Mouse (Mus musculus): ENCODE data around the gene Gnptab. TPM values are rescaled to one million over a fixed set of nuclear protein-coding genes. Genes with fewer than 3 reads are reported as not detected.

The Gnptab gene
- polyA plus RNA-seq, 1 experiment: not detected

GRCm38 (mm10) chr10:88399271-88399670 lies 20.3 kb downstream of the Gnptab start:
- Histone ChIP-seq H3K4me1 (ENCODE audit: control insufficient read depth, insufficient read depth, low read length) (no peaks in the 10 kb centered on the region), H3K4me3 (ENCODE audit: insufficient read depth, low read depth, low read length) (no peak overlapping the region), H3K27ac (ENCODE audit: insufficient read depth, low read depth, low read length) (no peak overlapping the region)
- TF ChIP-seq CTCF (IDR thresholded peaks at IDR 0.05; ENCODE audit: insufficient read depth, low read depth, low read length): no peak
- 90% methylated on average over 5 of the region's 5 CpGs for WGBS

- H3K4me3 ChIP-seq (ENCODE audit: insufficient read depth, low read depth, low read length): no peak overlapping the region
- H3K4me1 ChIP-seq (ENCODE audit: control insufficient read depth, insufficient read depth, low read length): no peaks in the 10 kb centered on the region
- TF ChIP-seq POLR2A (IDR thresholded peaks at IDR 0.05; ENCODE audit: insufficient read depth, low read depth, low read length) (no peak), CTCF (IDR thresholded peaks at IDR 0.05; ENCODE audit: insufficient read depth, low read depth, low read length) (no peak)
- no peak overlapping the region for H3K27ac ChIP-seq (ENCODE audit: insufficient read depth, low read depth, low read length)
- 93% methylated on average over 4 of the region's 4 CpGs for WGBS
Measured at GRCm38 (mm10) chr10:88403021-88403420, 24.1 kb downstream of the Gnptab start.

DNA sequence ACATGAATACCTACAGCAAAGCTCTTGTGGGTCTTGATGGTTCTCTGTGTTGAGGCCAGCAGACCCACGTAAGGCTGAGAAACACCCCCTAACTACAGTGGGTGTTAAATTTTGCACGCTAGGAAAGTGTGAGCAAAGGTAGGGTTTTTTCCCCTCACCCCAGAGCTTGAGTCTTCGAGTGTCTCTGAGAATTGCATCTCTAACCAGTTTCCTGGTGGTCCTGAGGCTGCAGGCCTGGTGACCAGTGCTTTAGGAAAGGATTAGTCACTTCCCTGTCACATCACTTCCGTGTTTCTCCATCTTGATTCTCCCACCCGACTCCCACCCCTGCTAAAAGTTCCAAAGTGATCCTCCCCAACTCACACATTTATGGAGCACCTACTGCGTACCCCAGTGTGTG lies 25.3 kb downstream of the Gnptab start:
- no peaks in the 10 kb centered on the region for H3K4me1 ChIP-seq (ENCODE audit: control insufficient read depth, insufficient read depth, low read length)
- 88% methylated on average over 6 of the region's 6 CpGs for WGBS
- TF ChIP-seq CTCF (IDR thresholded peaks at IDR 0.05; ENCODE audit: insufficient read depth, low read depth, low read length): no peak
- TF ChIP-seq POLR2A (IDR thresholded peaks at IDR 0.05; ENCODE audit: insufficient read depth, low read depth, low read length): no peak
- H3K4me3 ChIP-seq (ENCODE audit: insufficient read depth, low read depth, low read length): no peak overlapping the region
- no peak overlapping the region for H3K27ac ChIP-seq (ENCODE audit: insufficient read depth, low read depth, low read length)

GRCm38 (mm10) chr10:88405812-88406211 lies 26.9 kb downstream of the Gnptab start:
- TF ChIP-seq CTCF (IDR thresholded peaks at IDR 0.05; ENCODE audit: insufficient read depth, low read depth, low read length): no peak
- no peak for TF ChIP-seq POLR2A (IDR thresholded peaks at IDR 0.05; ENCODE audit: insufficient read depth, low read depth, low read length)
- H3K4me3 ChIP-seq (ENCODE audit: insufficient read depth, low read depth, low read length): no peak overlapping the region
- H3K4me1 ChIP-seq (ENCODE audit: control insufficient read depth, insufficient read depth, low read length): no peaks in the 10 kb centered on the region
- H3K27ac ChIP-seq (ENCODE audit: insufficient read depth, low read depth, low read length): no peak overlapping the region
- 77% methylated on average over 7 of the region's 7 CpGs for WGBS

- TF ChIP-seq CTCF (IDR thresholded peaks at IDR 0.05; ENCODE audit: insufficient read depth, low read depth, low read length) (no peak), POLR2A (IDR thresholded peaks at IDR 0.05; ENCODE audit: insufficient read depth, low read depth, low read length) (no peak)
- Histone ChIP-seq H3K4me3 (ENCODE audit: insufficient read depth, low read depth, low read length) (no peak overlapping the region), H3K27ac (ENCODE audit: insufficient read depth, low read depth, low read length) (no peak overlapping the region), H3K4me1 (ENCODE audit: control insufficient read depth, insufficient read depth, low read length) (peaks cover 8% of the 10 kb centered on the region)
- 90% methylated on average over 12 of the region's 12 CpGs for WGBS
Measured at GRCm38 (mm10) chr10:88407875-88408631, 29.1 kb downstream of the Gnptab start.

DNA sequence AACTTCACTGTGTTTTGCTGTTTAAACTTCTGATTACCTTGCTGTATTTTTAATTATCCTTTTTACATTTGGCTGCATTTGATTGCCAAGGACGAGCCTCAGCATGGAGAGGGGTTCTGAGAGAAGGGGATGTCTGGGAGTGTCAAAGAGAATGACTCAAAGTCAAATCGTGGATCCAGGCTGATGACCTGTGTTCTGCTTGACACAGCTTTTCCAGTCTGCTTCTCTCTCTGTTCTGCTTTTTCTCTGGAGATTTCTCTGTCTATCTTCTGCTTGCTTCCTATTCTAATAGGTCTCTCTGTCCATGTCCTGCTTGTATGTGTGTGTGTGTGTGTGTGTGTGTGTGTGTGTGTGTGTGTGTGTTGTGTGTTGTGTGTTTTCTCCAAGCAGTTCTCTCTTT lies 30.8 kb downstream of the Gnptab start:
- H3K4me3 ChIP-seq (ENCODE audit: insufficient read depth, low read depth, low read length): no peak overlapping the region
- TF ChIP-seq CTCF (IDR thresholded peaks at IDR 0.05; ENCODE audit: insufficient read depth, low read depth, low read length): no peak
- TF ChIP-seq POLR2A (IDR thresholded peaks at IDR 0.05; ENCODE audit: insufficient read depth, low read depth, low read length): no peak
- H3K4me1 ChIP-seq (ENCODE audit: control insufficient read depth, insufficient read depth, low read length): peaks cover 11% of the 10 kb centered on the region
- no peak overlapping the region for H3K27ac ChIP-seq (ENCODE audit: insufficient read depth, low read depth, low read length)
- 71% methylated on average over 2 of the region's 2 CpGs for WGBS

- Histone ChIP-seq H3K4me3 (ENCODE audit: insufficient read depth, low read depth, low read length) (no peak overlapping the region), H3K4me1 (ENCODE audit: control insufficient read depth, insufficient read depth, low read length) (peaks cover 11% of the 10 kb centered on the region), H3K27ac (ENCODE audit: insufficient read depth, low read depth, low read length) (no peak overlapping the region)
- 62% methylated on average over 17 of the region's 17 CpGs for WGBS
- TF ChIP-seq CTCF (IDR thresholded peaks at IDR 0.05; ENCODE audit: insufficient read depth, low read depth, low read length): no peak
- TF ChIP-seq POLR2A (IDR thresholded peaks at IDR 0.05; ENCODE audit: insufficient read depth, low read depth, low read length): no peak
Measured at GRCm38 (mm10) chr10:88412290-88412995, 33.5 kb downstream of the Gnptab start.

- WGBS: 89% methylated on average over 5 of the region's 5 CpGs
- no peak for TF ChIP-seq POLR2A (IDR thresholded peaks at IDR 0.05; ENCODE audit: insufficient read depth, low read depth, low read length)
- TF ChIP-seq CTCF (IDR thresholded peaks at IDR 0.05; ENCODE audit: insufficient read depth, low read depth, low read length): no peak
- Histone ChIP-seq H3K4me3 (ENCODE audit: insufficient read depth, low read depth, low read length) (no peak overlapping the region), H3K27ac (ENCODE audit: insufficient read depth, low read depth, low read length) (no peak overlapping the region), H3K4me1 (ENCODE audit: control insufficient read depth, insufficient read depth, low read length) (peaks cover 24% of the 10 kb centered on the region)
Measured at GRCm38 (mm10) chr10:88417686-88418085, 38.8 kb downstream of the Gnptab start.

- peaks cover 21% of the 10 kb centered on the region for H3K4me1 ChIP-seq (ENCODE audit: control insufficient read depth, insufficient read depth, low read length)
- WGBS: 48% methylated on average over 11 of the region's 11 CpGs
- TF ChIP-seq POLR2A (IDR thresholded peaks at IDR 0.05; ENCODE audit: insufficient read depth, low read depth, low read length) (no peak), CTCF (IDR thresholded peaks at IDR 0.05; ENCODE audit: insufficient read depth, low read depth, low read length) (no peak)
- no peak overlapping the region for H3K4me3 ChIP-seq (ENCODE audit: insufficient read depth, low read depth, low read length)
- H3K27ac ChIP-seq (ENCODE audit: insufficient read depth, low read depth, low read length): no peak overlapping the region
Measured at GRCm38 (mm10) chr10:88420141-88420541, 41.2 kb downstream of the Gnptab start.

All from olfactory bulb, adult 2 months (tissue).